Mouse (Mus musculus) cerebellum, adult 2 months (tissue): Measurements from ENCODE around the gene Mical3.

ENCODE experiments used
- CTCF ChIP-seq: fragments of 200-500 bp; IDR thresholded peaks from 2 replicates; pipeline ENCODE4 v1.5.1; 2011; ENCODE audit warnings: low read depth, mild to moderate bottlenecking, control low read depth, low read length, moderate library complexity, borderline replicate concordance; ENCODE audit not compliant: insufficient read depth
- POLR2A ChIP-seq: fragments of 200-500 bp; IDR thresholded peaks from 2 replicates; pipeline ENCODE4 v1.6.1; 2011; ENCODE audit warnings: low read length, control low read depth, borderline replicate concordance; ENCODE audit not compliant: insufficient read depth

DNA sequence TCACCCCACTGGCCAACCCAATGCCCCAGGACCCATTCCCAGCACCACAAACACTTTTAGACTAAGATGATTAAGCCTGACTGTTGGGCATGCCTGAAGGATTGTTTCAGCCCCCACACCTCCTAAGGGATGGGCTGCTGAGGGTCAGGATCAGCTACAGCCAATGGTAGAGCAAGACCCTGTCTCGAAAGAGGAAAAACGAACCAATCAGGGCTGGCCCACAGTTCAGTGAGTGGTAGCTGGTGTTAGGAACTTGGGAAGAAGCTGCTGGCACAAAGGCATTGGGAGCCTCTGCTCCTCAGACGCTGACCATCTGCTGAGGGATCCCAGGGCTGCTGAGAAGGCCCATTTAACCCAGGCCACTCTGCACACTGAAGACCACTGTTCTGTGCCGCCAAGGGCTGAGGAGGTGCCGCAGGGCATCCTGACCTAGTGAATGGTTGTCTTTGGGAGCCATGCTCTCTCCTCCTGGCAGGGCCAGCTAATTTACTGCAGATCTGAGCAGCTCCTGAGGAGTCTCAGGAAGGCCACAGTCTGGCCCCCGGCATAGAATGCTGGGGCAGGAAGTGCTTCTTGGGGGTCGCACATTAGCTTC, 36.7 kb upstream of the Mical3 start:
- no peak for TF ChIP-seq CTCF
- no peak for TF ChIP-seq POLR2A
